Comparison of ENCODE assay signal across 23 mouse cellular contexts in the genomic region with DNA sequence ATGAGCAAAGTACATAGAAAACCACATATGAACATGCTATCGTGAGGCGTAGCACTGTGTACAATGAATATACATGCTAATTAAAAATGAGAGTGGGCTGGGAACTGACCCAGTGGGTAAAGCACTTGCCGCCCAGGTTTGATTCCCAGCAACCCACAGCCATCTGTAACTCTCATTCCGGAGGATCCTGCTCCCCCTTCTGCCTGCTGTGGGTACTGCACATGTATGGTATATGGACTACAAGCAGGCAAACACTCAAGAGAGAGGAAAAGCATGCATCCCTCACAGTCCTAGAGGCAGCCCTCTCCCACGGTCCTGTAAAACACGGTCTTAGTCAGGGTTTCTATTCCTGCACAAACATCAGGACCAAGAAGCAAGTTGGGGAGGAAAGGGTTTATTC.
A peak's percentile ranks its signal among the peaks of the same experiment; 100 is the strongest.
DNase-seq lines count a peak whose midpoint lies in the region; ATAC-seq and TF ChIP-seq lines count a peak whose summit lies in the region.
"Had no signal": no experiment of that assay in that cellular context is flagged by ENCODE, and none has a peak within 500 bp of the region (broad histone marks: within the 10 kb centered on the region; RNA-seq: fewer than 3 reads in every experiment).

No protein-coding gene starts in this region.

- no peaks in the 10 kb centered on the region for H3K9me3 ChIP-seq in forebrain, postnatal 0 days (ENCODE audit: low read length)
- no peaks in the 10 kb centered on the region for H3K9me3 ChIP-seq in forebrain, embryonic 16.5 days (ENCODE audit: control insufficient read depth, low read length)
- H3K9me3 ChIP-seq in liver, embryonic 12.5 days (replicated peaks), result 0 out of 2 replicates have a peak, but pooled peaks cover 4% of the 10 kb centered on the region
- H3K9me3 ChIP-seq: limb, embryonic 15.5 days; lung, embryonic 15.5 days had no signal

- TF ChIP-seq POLR2A in liver, adult 2 months (IDR thresholded peaks at IDR 0.05; ENCODE audit: extremely low read depth, insufficient read depth, low read length), result no peak
- no peak for TF ChIP-seq POLR2A in testis, adult 2 months (IDR thresholded peaks at IDR 0.05; ENCODE audit: control insufficient read depth, low read depth, low read length)

- WGBS in forebrain, postnatal 0 days, result 94% methylated on average over 6 of the region's 6 CpGs
- 94% methylated on average over 6 of the region's 6 CpGs for WGBS in forebrain, embryonic 16.5 days
- 87% methylated on average over 6 of the region's 6 CpGs for WGBS in liver, adult 2 months
- WGBS in liver, embryonic 12.5 days (ENCODE audit: insufficient replicate concordance), result 77% methylated on average over 6 of the region's 6 CpGs

- no peak overlapping the region for H3K9ac ChIP-seq in forebrain, postnatal 0 days
- no peak overlapping the region for H3K9ac ChIP-seq in forebrain, embryonic 16.5 days (replicated peaks; ENCODE audit: low read depth, low read length)
- H3K9ac ChIP-seq in liver, adult 2 months (ENCODE audit: low read depth, low read length), result no peak overlapping the region
- H3K9ac ChIP-seq in liver, embryonic 12.5 days, result no peak overlapping the region
- H3K9ac ChIP-seq: forebrain, embryonic 13.5 days; heart, embryonic 12.5 days; kidney, embryonic 15.5 days; limb, embryonic 15.5 days; lung, embryonic 15.5 days had no signal

- H3K36me3 ChIP-seq in forebrain, postnatal 0 days (ENCODE audit: insufficient read depth), result no peaks in the 10 kb centered on the region
- H3K36me3 ChIP-seq in forebrain, embryonic 16.5 days (ENCODE audit: control insufficient read depth, insufficient read depth), result no peaks in the 10 kb centered on the region
- no peaks in the 10 kb centered on the region for H3K36me3 ChIP-seq in liver, adult 2 months (ENCODE audit: control insufficient read depth, insufficient read depth, low read length)
- no peaks in the 10 kb centered on the region for H3K36me3 ChIP-seq in liver, embryonic 12.5 days
- no peaks in the 10 kb centered on the region for H3K36me3 ChIP-seq in testis, adult 2 months (ENCODE audit: control insufficient read depth, insufficient read depth, low read length)
- H3K36me3 ChIP-seq: G1E; kidney, embryonic 15.5 days; limb, embryonic 15.5 days; lung, embryonic 15.5 days had no signal

- no peak overlapping the region for H3K4me2 ChIP-seq in forebrain, postnatal 0 days (ENCODE audit: low read depth)
- no peak overlapping the region for H3K4me2 ChIP-seq in forebrain, embryonic 16.5 days (ENCODE audit: low read length)
- H3K4me2 ChIP-seq in liver, embryonic 12.5 days, result no peak overlapping the region
- H3K4me2 ChIP-seq: forebrain, embryonic 13.5 days; heart, embryonic 12.5 days; kidney, embryonic 15.5 days; limb, embryonic 15.5 days; lung, embryonic 15.5 days had no signal

- H3K79me2 ChIP-seq in liver, adult 2 months (ENCODE audit: control insufficient read depth, insufficient read depth, low read length), result no peaks in the 10 kb centered on the region

- ATAC-seq in forebrain, postnatal 0 days, result no peak
- ATAC-seq in forebrain, embryonic 16.5 days, result no peak
- no peak for ATAC-seq in liver, embryonic 12.5 days
- ATAC-seq: forebrain, embryonic 13.5 days; hindbrain, postnatal 0 days had no signal

- no peak overlapping the region for H3K27ac ChIP-seq in forebrain, postnatal 0 days (ENCODE audit: low read depth, low read length)
- H3K27ac ChIP-seq in forebrain, embryonic 16.5 days (ENCODE audit: low read length), result no peak overlapping the region
- H3K27ac ChIP-seq in liver, adult 2 months (replicated peaks; ENCODE audit: insufficient read depth, low read depth, low read length), result no peak overlapping the region
- no peak overlapping the region for H3K27ac ChIP-seq in liver, embryonic 12.5 days
- no peak overlapping the region for H3K27ac ChIP-seq in testis, adult 2 months (ENCODE audit: control insufficient read depth, insufficient read depth, low read depth, low read length)
- H3K27ac ChIP-seq: forebrain, embryonic 13.5 days; hindbrain, postnatal 0 days; kidney, embryonic 15.5 days; limb, embryonic 15.5 days; lung, embryonic 15.5 days had no signal

- DNase-seq in forebrain, postnatal 0 days, result no peak
- no peak for DNase-seq in liver, adult 2 months (ENCODE audit: extremely low read depth, low read depth, low spot score)
- DNase-seq in testis, postnatal 10 days (ENCODE audit: low spot score), result no peak
- no peak for DNase-seq in frontal cortex, postnatal 14 days (ENCODE audit: low spot score in 2 of 2)
- no peak for DNase-seq in heart, postnatal 10 days
- DNase-seq: adrenal gland, postnatal 10 days; cerebellum, adult 8-10 months; cerebellum, postnatal 36 days; heart, postnatal 14 days; kidney, adult 11 months; kidney, postnatal 36 days; left cerebral cortex, postnatal 4 days; midbrain, embryonic 14.5 days had no signal

- H3K27me3 ChIP-seq in forebrain, postnatal 0 days (ENCODE audit: insufficient read depth, low read length), result no peaks in the 10 kb centered on the region
- no peaks in the 10 kb centered on the region for H3K27me3 ChIP-seq in forebrain, embryonic 16.5 days (replicated peaks; ENCODE audit: control insufficient read depth, insufficient read depth, low read length)
- H3K27me3 ChIP-seq in liver, adult 2 months (ENCODE audit: control insufficient read depth, insufficient read depth, low read length), result no peaks in the 10 kb centered on the region
- peaks cover 8% of the 10 kb centered on the region for H3K27me3 ChIP-seq in liver, embryonic 12.5 days (replicated peaks)
- H3K27me3 ChIP-seq in testis, adult 2 months (ENCODE audit: control insufficient read depth, insufficient read depth, low read length), result no peaks in the 10 kb centered on the region
- H3K27me3 ChIP-seq: forebrain, embryonic 13.5 days; heart, embryonic 12.5 days; limb, embryonic 15.5 days; lung, embryonic 15.5 days had no signal

- H3K4me1 ChIP-seq in forebrain, postnatal 0 days (ENCODE audit: insufficient read depth), result peaks cover under 1% of the 10 kb centered on the region; the same call in 1 of the 2 replicates
- peaks cover 3% of the 10 kb centered on the region; the same call in 1 of the 2 replicates for H3K4me1 ChIP-seq in forebrain, embryonic 16.5 days (replicated peaks; ENCODE audit: control insufficient read depth, insufficient read depth, low read length)
- H3K4me1 ChIP-seq in liver, adult 2 months (ENCODE audit: control insufficient read depth, insufficient read depth, low read length), result peaks cover 2% of the 10 kb centered on the region; the same call in 1 of the 2 replicates
- H3K4me1 ChIP-seq in liver, embryonic 12.5 days, result peaks cover 7% of the 10 kb centered on the region; the same call in 1 of the 2 replicates
- H3K4me1 ChIP-seq in testis, adult 2 months (ENCODE audit: control insufficient read depth, insufficient read depth, low read length), result peaks cover 7% of the 10 kb centered on the region

- peak; percentile 14; the same call in 1 of the 2 replicates for TF ChIP-seq CTCF in forebrain, postnatal 0 days (IDR thresholded peaks at IDR 0.05; ENCODE audit: low read depth)
- TF ChIP-seq CTCF in liver, adult 2 months (IDR thresholded peaks at IDR 0.05; ENCODE audit: low read depth, low read length), result peak; percentile 11; the same call in 1 of the 2 replicates
- peak; percentile 46; the same call in 1 of the 2 replicates for TF ChIP-seq CTCF in testis, adult 2 months (IDR thresholded peaks at IDR 0.05; ENCODE audit: control insufficient read depth, insufficient read depth, insufficient replicate concordance, low read depth, low read length)

- intact Hi-C loops in heart, postnatal 10 days (cut with DNase I), result no loop called here

- no peak overlapping the region for H3K4me3 ChIP-seq in forebrain, postnatal 0 days (ENCODE audit: low read depth, low read length)
- no peak overlapping the region for H3K4me3 ChIP-seq in forebrain, embryonic 16.5 days (replicated peaks; ENCODE audit: low read length)
- H3K4me3 ChIP-seq in liver, adult 2 months (ENCODE audit: insufficient read depth, low read depth, low read length), result no peak overlapping the region
- no peak overlapping the region for H3K4me3 ChIP-seq in liver, embryonic 12.5 days
- no peak overlapping the region for H3K4me3 ChIP-seq in testis, adult 2 months (ENCODE audit: control insufficient read depth, low read depth, low read length)
- H3K4me3 ChIP-seq: forebrain, embryonic 13.5 days; heart, embryonic 12.5 days; kidney, embryonic 15.5 days; limb, embryonic 15.5 days; lung, embryonic 15.5 days had no signal
